Mouse (Mus musculus) neural tube, embryonic 15.5 days (tissue): ENCODE measurements around the gene Ptpn3. TPM values are rescaled to one million over a fixed set of nuclear protein-coding genes. Genes with fewer than 3 reads are reported as not detected.

Source experiments
- ATAC-seq: fragments of 200-750 bp; cut with Nextera tagmentation; 2 replicates; pipeline ENCODE4 v1.8.0; 2017; ENCODE audit warnings: mild to moderate bottlenecking, moderate TSS enrichment, moderate library complexity; ENCODE audit not compliant: low FRiP score
- H3K27ac ChIP-seq: fragments of 300-500 bp; sonication (generic); replicated peaks from 2 replicates; pipeline ENCODE4 v1.5.1; 2015; ENCODE audit warnings: mild to moderate bottlenecking, inconsistent platforms
- H3K27me3 ChIP-seq: fragments of 300-500 bp; sonication (generic); replicated peaks from 2 replicates; pipeline ENCODE4 v1.6.1; 2015; ENCODE audit warnings: inconsistent platforms
- H3K36me3 ChIP-seq: fragments of 300-500 bp; sonication (generic); 2 replicates; pipeline ENCODE4 v1.6.1; 2015; ENCODE audit warnings: inconsistent platforms
- H3K4me1 ChIP-seq: fragments of 300-500 bp; sonication (generic); 2 replicates; pipeline ENCODE4 v1.6.1; 2015; ENCODE audit warnings: inconsistent platforms
- H3K4me2 ChIP-seq: fragments of 300-500 bp; sonication (generic); 2 replicates; pipeline ENCODE4 v1.6.1; 2015; ENCODE audit warnings: inconsistent platforms, mild to moderate bottlenecking, moderate library complexity
- H3K4me3 ChIP-seq: fragments of 300-500 bp; sonication (generic); replicated peaks from 2 replicates; pipeline ENCODE4 v1.5.1; 2015; ENCODE audit warnings: mild to moderate bottlenecking, inconsistent platforms
- H3K9ac ChIP-seq: fragments of 300-500 bp; sonication (generic); replicated peaks from 2 replicates; pipeline ENCODE4 v1.6.1; 2015; ENCODE audit warnings: mild to moderate bottlenecking, inconsistent platforms
- H3K9me3 ChIP-seq: fragments of 300-500 bp; sonication (generic); replicated peaks from 2 replicates; pipeline ENCODE4 v1.6.1; 2016; ENCODE audit warnings: inconsistent platforms
- WGBS: fragments of 180-500 bp; shearing (Covaris S2); methylation state at CpG from one replicate; pipeline ENCODE4 v1.1.7; 2015; ENCODE audit warnings: mixed read lengths; 5-methylcytosine and 5-hydroxymethylcytosine counted together
- polyA plus RNA-seq: library from polyadenylated mRNA; unstranded; fragments of >200 nt; fragmentation: Nextera tagmentation; extraction: Ambion mirVana; gene quantifications from 2 replicates; pipeline ENCODE4 v1.2.1, GENCODE M21; 2015

The Ptpn3 gene
- polyA plus RNA-seq, 1 experiment from 2014 or later = 3.9 TPM

DNA sequence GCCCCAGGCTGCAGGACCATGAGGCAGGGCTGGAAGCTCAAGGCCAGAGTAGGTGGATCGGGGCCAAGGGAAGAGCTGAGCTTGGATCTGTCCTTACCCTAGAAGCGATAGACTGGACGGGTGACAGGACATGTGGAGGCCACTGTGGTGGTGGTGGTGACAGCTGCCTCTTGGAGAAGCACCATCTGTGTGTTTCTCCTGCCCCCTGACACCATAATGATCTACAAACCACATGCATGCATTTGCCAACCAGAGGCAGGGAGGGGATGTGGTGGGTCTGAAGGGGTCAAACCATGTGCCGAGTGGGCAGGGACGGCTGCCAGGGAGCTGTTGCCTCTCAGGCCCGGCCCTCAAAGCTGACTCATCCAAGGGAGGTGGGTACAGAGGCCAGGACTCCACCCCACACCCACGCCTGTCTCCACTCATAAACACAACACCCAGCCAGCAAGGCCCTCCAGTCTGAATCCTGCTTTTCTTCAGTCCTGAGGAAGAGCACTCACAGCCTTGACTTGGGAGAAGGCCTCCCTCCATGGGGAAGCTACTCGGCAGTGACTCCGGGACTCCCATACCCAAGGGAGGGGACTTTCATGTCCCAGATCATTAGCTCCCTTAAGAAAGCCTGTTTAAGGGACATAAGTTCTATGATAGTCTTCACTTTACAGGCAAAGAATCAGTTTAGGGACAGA lies 6.5 kb downstream of the Ptpn3 start:
- 75% methylated on average over 9 of the region's 9 CpGs for WGBS
- Histone ChIP-seq H3K36me3 (no peaks in the 10 kb centered on the region), H3K27ac (no peak overlapping the region), H3K4me1 (peaks cover 19% of the 10 kb centered on the region), H3K4me2 (no peak overlapping the region), H3K27me3 (peaks cover 14% of the 10 kb centered on the region), H3K9me3 (no peaks in the 10 kb centered on the region), H3K4me3 (no peak overlapping the region), H3K9ac (no peak overlapping the region)
- no peak for ATAC-seq

DNA sequence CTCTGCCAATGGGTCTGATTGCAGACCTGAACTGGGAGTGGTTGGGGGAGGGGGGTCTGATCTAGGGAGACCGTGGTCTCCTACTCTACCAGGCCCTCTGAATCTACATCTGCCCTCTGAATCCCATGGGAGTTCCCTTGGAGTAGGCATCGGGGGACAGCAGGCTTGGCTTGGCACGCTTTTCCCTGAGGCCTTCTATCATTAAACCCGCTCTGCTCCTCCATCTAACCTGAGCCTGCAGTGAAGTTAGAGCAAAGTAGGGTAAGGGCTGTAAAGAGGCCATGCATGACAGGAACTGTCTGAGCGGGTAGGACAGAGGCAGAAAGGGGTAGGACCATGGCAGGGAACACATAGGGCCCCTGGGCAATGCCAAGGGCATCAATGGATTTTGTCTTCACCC lies 9.0 kb downstream of the Ptpn3 start:
- Histone ChIP-seq H3K9ac (no peak overlapping the region), H3K36me3 (no peaks in the 10 kb centered on the region), H3K4me2 (no peak overlapping the region), H3K27me3 (0 out of 2 replicates have a peak, but pooled peaks cover 6% of the 10 kb centered on the region), H3K27ac (no peak overlapping the region), H3K4me3 (no peak overlapping the region), H3K4me1 (0 out of 2 replicates have a peak, but pooled peaks cover 3% of the 10 kb centered on the region), H3K9me3 (no peaks in the 10 kb centered on the region)
- no peak for ATAC-seq
- 80% methylated on average over 5 of the region's 5 CpGs for WGBS

DNA sequence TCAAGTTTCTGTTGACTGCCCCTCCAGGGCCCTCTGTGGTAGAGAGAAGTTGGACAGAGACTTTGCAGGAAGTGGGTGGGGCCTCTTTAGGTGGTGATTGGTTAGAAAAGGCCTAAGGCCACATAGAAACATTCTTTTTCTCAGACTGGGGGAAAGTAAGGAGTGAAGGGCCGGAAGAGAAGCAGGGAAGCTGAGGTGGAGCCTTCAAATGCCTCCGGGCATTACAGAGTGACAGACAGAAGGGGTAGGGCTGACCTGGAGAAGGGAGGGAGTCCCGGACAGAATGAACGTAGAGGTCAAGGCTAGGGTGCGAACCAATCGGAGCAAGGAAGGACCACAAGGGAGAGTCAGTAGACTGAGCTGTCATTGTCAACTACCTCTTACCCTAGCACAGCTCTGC lies 11.6 kb downstream of the Ptpn3 start:
- no peak for ATAC-seq
- WGBS = 92% methylated on average over 6 of the region's 6 CpGs
- H3K27me3 ChIP-seq = no peaks in the 10 kb centered on the region
- no peak overlapping the region for H3K4me3 ChIP-seq
- H3K4me2 ChIP-seq = no peak overlapping the region
- H3K27ac ChIP-seq = no peak overlapping the region
- H3K9ac ChIP-seq = no peak overlapping the region
- H3K4me1 ChIP-seq = no peaks in the 10 kb centered on the region
- no peaks in the 10 kb centered on the region for H3K36me3 ChIP-seq
- no peaks in the 10 kb centered on the region for H3K9me3 ChIP-seq

DNA sequence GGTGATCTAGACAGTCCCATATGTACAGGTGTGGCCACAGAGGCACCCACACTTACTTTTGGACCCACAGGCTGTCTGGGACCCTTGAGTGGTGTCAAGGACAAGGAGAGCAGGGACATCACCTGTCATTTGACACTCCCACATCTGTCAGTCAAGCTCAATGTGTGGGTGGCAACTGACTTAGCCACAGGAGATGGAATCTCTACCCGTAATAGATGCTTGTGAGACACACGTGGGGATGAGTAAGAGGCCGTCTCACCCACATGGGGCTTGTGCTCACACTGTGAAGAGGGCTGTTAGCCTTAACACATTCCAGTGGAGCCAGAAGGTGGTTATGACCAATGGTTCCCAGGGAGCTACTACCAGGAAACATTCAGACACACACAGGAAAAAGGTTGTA lies 13.8 kb downstream of the Ptpn3 start:
- no peaks in the 10 kb centered on the region for H3K27me3 ChIP-seq
- ATAC-seq = no peak
- H3K4me2 ChIP-seq = no peak overlapping the region
- H3K4me3 ChIP-seq = no peak overlapping the region
- H3K9me3 ChIP-seq = no peaks in the 10 kb centered on the region
- H3K4me1 ChIP-seq = no peaks in the 10 kb centered on the region
- no peak overlapping the region for H3K27ac ChIP-seq
- WGBS = 86% methylated on average over 3 of the region's 3 CpGs
- no peak overlapping the region for H3K9ac ChIP-seq
- no peaks in the 10 kb centered on the region for H3K36me3 ChIP-seq

DNA sequence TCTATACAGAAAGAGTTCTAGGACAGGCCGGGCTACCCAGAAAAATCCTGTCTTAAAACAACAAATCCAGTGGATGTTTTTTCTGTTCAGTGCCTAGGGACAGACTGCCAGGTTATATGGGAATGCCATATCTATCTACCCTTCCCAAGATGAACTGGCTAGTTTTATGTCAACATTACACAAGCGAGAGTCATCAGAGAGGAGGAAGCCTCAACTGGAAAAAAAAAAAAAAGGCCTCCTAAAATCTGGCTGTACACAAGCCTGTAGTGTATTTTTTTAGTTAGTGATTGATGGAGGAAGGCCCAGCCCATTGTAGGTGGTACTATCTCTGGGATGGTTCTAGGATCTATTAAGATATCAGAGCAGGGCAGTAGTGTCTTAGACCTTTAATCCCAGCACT lies 16.4 kb downstream of the Ptpn3 start:
- no peak overlapping the region for H3K27ac ChIP-seq
- no peak overlapping the region for H3K9ac ChIP-seq
- no peak overlapping the region for H3K4me2 ChIP-seq
- WGBS = 94% methylated on average over 2 of the region's 2 CpGs
- H3K9me3 ChIP-seq = no peaks in the 10 kb centered on the region
- no peaks in the 10 kb centered on the region for H3K27me3 ChIP-seq
- no peak for ATAC-seq
- H3K36me3 ChIP-seq = no peaks in the 10 kb centered on the region
- H3K4me3 ChIP-seq = no peak overlapping the region
- H3K4me1 ChIP-seq = no peaks in the 10 kb centered on the region

DNA sequence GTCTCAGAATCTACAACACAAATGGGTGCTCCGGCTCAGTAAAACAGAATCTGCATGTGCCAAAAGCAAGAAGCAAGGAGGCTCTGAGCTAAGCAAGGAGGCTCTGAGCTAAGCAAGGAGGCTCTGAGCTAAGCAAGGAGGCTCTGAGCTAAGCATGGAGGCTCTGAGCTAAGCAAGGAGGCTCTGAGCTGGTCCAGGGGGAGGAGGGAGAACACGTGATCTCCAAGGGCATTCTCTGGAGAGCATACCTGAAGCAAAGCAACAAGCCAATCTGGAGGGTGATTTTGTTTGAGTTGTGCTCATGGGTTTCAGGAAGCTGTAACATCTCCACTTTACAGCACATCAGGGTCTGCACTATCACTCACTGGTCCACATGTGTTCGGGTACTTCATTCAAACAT lies 18.4 kb downstream of the Ptpn3 start:
- Histone ChIP-seq H3K4me1 (0 out of 2 replicates have a peak, but pooled peaks cover 2% of the 10 kb centered on the region), H3K36me3 (no peaks in the 10 kb centered on the region), H3K4me3 (no peak overlapping the region), H3K27me3 (no peaks in the 10 kb centered on the region), H3K9me3 (no peaks in the 10 kb centered on the region), H3K9ac (no peak overlapping the region), H3K4me2 (no peak overlapping the region), H3K27ac (no peak overlapping the region)
- WGBS = 79% methylated on average over 3 of the region's 3 CpGs
- no peak for ATAC-seq

DNA sequence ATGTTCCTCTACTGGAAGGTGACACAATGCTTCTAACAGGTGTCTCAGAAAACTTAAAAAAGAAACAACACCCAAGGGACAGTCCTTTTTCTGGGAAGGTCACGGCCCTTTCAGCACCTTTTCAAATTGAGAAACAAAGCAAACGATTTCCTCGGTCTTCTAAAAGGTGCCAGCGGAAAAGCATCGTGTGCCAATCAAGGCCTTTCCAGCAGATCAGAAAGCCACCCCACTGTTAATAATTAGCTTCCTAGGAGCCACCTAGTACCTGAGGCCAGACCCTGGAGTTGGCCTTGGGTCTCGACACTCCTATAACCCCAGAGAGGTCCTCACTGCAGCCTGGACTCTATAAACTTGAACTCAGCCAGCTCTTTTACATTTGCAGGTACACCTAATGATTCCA lies 19.0 kb downstream of the Ptpn3 start:
- no peak overlapping the region for H3K4me3 ChIP-seq
- H3K27ac ChIP-seq = no peak overlapping the region
- H3K36me3 ChIP-seq = no peaks in the 10 kb centered on the region
- ATAC-seq = no peak
- H3K9ac ChIP-seq = no peak overlapping the region
- 74% methylated on average over 6 of the region's 6 CpGs for WGBS
- H3K4me2 ChIP-seq = no peak overlapping the region
- 0 out of 2 replicates have a peak, but pooled peaks cover 2% of the 10 kb centered on the region for H3K4me1 ChIP-seq
- no peaks in the 10 kb centered on the region for H3K9me3 ChIP-seq
- no peaks in the 10 kb centered on the region for H3K27me3 ChIP-seq

DNA sequence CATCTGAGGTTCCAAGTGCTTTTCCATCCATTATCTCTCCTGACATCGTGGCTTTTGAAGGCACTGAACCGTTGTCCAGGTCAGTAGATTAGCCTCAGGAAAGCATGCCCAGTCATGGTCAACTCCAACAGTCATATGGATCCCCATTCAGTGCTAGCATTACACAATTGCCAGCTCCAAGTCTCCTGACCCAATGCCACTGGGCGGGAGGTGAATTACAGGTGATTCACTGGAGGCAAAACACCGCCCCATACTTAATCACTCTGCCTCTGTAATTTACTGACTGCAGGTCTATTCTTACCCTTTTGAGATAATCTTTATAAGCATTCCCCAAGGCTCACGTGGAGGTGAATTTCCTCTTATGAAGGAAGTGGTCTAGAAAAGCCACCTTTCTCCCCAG lies 19.5 kb downstream of the Ptpn3 start:
- ATAC-seq = no peak
- no peak overlapping the region for H3K4me2 ChIP-seq
- H3K27ac ChIP-seq = no peak overlapping the region
- H3K9me3 ChIP-seq = no peaks in the 10 kb centered on the region
- H3K36me3 ChIP-seq = no peaks in the 10 kb centered on the region
- WGBS = 82% methylated on average over 5 of the region's 5 CpGs
- H3K4me3 ChIP-seq = no peak overlapping the region
- 0 out of 2 replicates have a peak, but pooled peaks cover 2% of the 10 kb centered on the region for H3K4me1 ChIP-seq
- no peaks in the 10 kb centered on the region for H3K27me3 ChIP-seq
- no peak overlapping the region for H3K9ac ChIP-seq

DNA sequence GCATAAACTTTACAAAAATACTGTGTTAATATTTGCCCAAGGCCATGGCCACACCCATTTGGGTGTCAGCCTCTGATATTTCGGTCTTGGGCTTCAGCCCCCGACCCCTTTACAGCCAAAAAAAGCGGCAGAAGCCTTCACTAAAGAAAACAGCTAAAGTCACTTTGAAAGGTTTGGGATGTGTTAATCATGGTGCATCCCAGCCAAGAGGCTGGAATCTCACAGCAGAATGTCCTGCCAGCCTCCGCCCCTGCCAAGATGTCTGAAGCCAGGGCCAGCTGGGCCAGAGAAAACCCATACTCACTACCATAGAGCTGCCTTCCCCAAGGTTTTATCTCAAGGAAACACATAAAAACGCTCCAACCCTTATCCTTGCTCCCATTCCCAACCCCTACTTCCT lies 20.7 kb downstream of the Ptpn3 start:
- no peak for ATAC-seq
- no peak overlapping the region for H3K9ac ChIP-seq
- H3K4me3 ChIP-seq = no peak overlapping the region

DNA sequence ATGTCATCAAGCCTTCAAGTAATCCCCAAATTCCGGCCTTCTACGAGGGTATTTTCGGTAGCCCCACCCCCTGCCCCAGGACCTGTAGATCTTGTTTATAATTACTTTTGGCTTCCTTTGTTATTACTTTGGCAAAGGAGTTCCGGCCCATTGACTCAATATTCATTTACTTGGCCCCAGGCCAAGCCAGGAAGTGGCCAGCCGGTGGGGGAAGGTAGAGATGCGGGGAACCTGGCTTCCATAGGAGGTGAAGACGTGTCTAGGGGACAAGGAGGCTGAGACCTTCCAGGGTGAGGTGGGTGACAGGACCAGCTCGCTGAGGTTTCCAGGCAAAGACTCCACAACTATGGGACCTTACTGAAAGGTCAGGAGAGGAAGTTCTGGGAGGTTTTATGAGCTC lies 22.4 kb downstream of the Ptpn3 start:
- Histone ChIP-seq H3K36me3 (no peaks in the 10 kb centered on the region), H3K4me2 (no peak overlapping the region), H3K4me3 (no peak overlapping the region), H3K4me1 (peaks cover 14% of the 10 kb centered on the region), H3K9me3 (no peaks in the 10 kb centered on the region), H3K9ac (no peak overlapping the region), H3K27ac (no peak overlapping the region), H3K27me3 (no peaks in the 10 kb centered on the region)
- ATAC-seq = no peak
- WGBS = 37% methylated on average over 8 of the region's 8 CpGs

More for the DNA sequence above, 20.7 kb downstream of the Ptpn3 start:
- H3K9me3 ChIP-seq = no peaks in the 10 kb centered on the region
- no peaks in the 10 kb centered on the region for H3K36me3 ChIP-seq
- H3K27ac ChIP-seq = no peak overlapping the region
- 92% methylated on average over 5 of the region's 5 CpGs for WGBS
- H3K4me2 ChIP-seq = no peak overlapping the region
- no peaks in the 10 kb centered on the region for H3K27me3 ChIP-seq
- H3K4me1 ChIP-seq = 0 out of 2 replicates have a peak, but pooled peaks cover 3% of the 10 kb centered on the region

DNA sequence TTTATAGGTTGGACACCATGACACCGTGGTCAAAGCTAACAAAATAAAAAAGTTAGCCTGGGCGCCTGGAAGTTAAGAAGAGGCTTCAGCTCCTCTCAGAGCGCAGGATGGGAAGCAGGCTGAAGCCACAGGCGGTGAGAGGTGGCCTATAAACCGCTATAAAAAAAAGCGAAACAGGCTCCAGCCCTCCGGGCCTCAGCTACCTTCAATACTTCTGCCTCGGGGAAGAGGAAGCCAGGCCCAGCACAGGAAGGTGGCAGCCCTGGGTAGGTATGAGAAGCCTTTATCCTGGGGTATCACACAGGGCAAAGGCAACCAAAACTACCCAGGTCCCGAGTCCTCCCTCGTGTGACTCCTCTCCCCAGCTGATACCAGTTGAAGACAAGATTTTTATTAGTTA lies 22.8 kb downstream of the Ptpn3 start:
- no peak overlapping the region for H3K27ac ChIP-seq
- H3K36me3 ChIP-seq = no peaks in the 10 kb centered on the region
- no peaks in the 10 kb centered on the region for H3K9me3 ChIP-seq
- H3K4me3 ChIP-seq = no peak overlapping the region
- no peak overlapping the region for H3K4me2 ChIP-seq
- 51% methylated on average over 10 of the region's 10 CpGs for WGBS
- no peaks in the 10 kb centered on the region for H3K27me3 ChIP-seq
- no peak for ATAC-seq
- H3K4me1 ChIP-seq = peaks cover 18% of the 10 kb centered on the region
- H3K9ac ChIP-seq = no peak overlapping the region

DNA sequence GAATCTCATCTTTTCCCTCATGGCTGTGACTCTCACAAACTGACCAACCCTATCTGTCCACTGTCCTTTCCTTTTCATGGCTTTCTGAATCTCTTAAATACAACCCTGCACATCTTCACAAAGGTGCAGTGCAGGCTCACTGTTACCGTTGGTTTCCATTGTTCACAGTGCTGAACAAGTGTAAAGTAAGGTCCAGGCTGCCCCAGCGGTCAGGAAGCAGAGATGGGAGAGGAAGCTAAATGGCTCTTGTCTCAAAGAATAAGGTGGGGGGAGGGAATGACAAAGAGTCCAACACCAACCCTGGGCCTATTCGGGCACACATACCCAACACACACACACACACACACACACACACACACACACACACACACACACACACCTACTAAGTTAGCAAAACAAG lies 24.0 kb downstream of the Ptpn3 start:
- Histone ChIP-seq H3K4me2 (no peak overlapping the region), H3K27me3 (no peaks in the 10 kb centered on the region), H3K27ac (no peak overlapping the region), H3K4me1 (peaks cover 18% of the 10 kb centered on the region), H3K4me3 (no peak overlapping the region), H3K9ac (no peak overlapping the region), H3K36me3 (no peaks in the 10 kb centered on the region), H3K9me3 (no peaks in the 10 kb centered on the region)
- ATAC-seq = no peak
- WGBS = 54% methylated on average over 2 of the region's 3 CpGs
